Mouse (Mus musculus): ENCODE data around the gene Mllt3. TPM values are rescaled to one million over a fixed set of nuclear protein-coding genes. Genes with fewer than 3 reads are reported as not detected.

Gene Mllt3
- polyA plus RNA-seq, 1 experiment = 5.1 TPM

- no peak overlapping the region for H3K4me3 ChIP-seq (ENCODE audit: low read depth, low read length)
- no peaks in the 10 kb centered on the region; the same call in 1 of the 2 replicates for H3K27me3 ChIP-seq (ENCODE audit: control insufficient read depth, insufficient read depth, low read length)
- H3K27ac ChIP-seq (ENCODE audit: insufficient read depth, low read depth, low read length) = no peak overlapping the region
- WGBS = 79% methylated on average over 2 of the region's 2 CpGs
- TF ChIP-seq POLR2A (IDR thresholded peaks at IDR 0.05; ENCODE audit: low read depth, low read length) (no peak), CTCF (IDR thresholded peaks at IDR 0.05; ENCODE audit: extremely low read depth, insufficient read length, insufficient replicate concordance, low read depth, low read length) (no peak)
- no peaks in the 10 kb centered on the region for H3K4me1 ChIP-seq (ENCODE audit: control insufficient read depth, insufficient read depth, insufficient read length, low read length)
- no peaks in the 10 kb centered on the region for H3K36me3 ChIP-seq (ENCODE audit: control insufficient read depth, insufficient read depth, low read length)
Observed at GRCm38 (mm10) chr4:87761075-87761474, 272.1 kb downstream of the Mllt3 start.

GRCm38 (mm10) chr4:87760297-87760696 is 272.9 kb downstream of the Mllt3 start:
- H3K27ac ChIP-seq (ENCODE audit: insufficient read depth, low read depth, low read length) = no peak overlapping the region
- TF ChIP-seq POLR2A (IDR thresholded peaks at IDR 0.05; ENCODE audit: low read depth, low read length) (no peak), CTCF (IDR thresholded peaks at IDR 0.05; ENCODE audit: extremely low read depth, insufficient read length, insufficient replicate concordance, low read depth, low read length) (no peak)
- WGBS = 41% methylated on average over 1 of the region's 1 CpGs
- no peaks in the 10 kb centered on the region; the same call in 1 of the 2 replicates for H3K27me3 ChIP-seq (ENCODE audit: control insufficient read depth, insufficient read depth, low read length)
- H3K4me3 ChIP-seq (ENCODE audit: low read depth, low read length) = no peak overlapping the region
- no peaks in the 10 kb centered on the region for H3K4me1 ChIP-seq (ENCODE audit: control insufficient read depth, insufficient read depth, insufficient read length, low read length)
- H3K36me3 ChIP-seq (ENCODE audit: control insufficient read depth, insufficient read depth, low read length) = no peaks in the 10 kb centered on the region

GRCm38 (mm10) chr4:87759625-87760024 is 273.5 kb downstream of the Mllt3 start:
- no peaks in the 10 kb centered on the region for H3K36me3 ChIP-seq (ENCODE audit: control insufficient read depth, insufficient read depth, low read length)
- WGBS = 73% methylated on average over 2 of the region's 2 CpGs
- H3K4me3 ChIP-seq (ENCODE audit: low read depth, low read length) = no peak overlapping the region
- H3K4me1 ChIP-seq (ENCODE audit: control insufficient read depth, insufficient read depth, insufficient read length, low read length) = no peaks in the 10 kb centered on the region
- TF ChIP-seq POLR2A (IDR thresholded peaks at IDR 0.05; ENCODE audit: low read depth, low read length) (no peak), CTCF (IDR thresholded peaks at IDR 0.05; ENCODE audit: extremely low read depth, insufficient read length, insufficient replicate concordance, low read depth, low read length) (no peak)
- H3K27ac ChIP-seq (ENCODE audit: insufficient read depth, low read depth, low read length) = no peak overlapping the region
- H3K27me3 ChIP-seq (ENCODE audit: control insufficient read depth, insufficient read depth, low read length) = no peaks in the 10 kb centered on the region; the same call in 1 of the 2 replicates

GRCm38 (mm10) chr4:87759110-87759509 is 274.1 kb downstream of the Mllt3 start:
- Histone ChIP-seq H3K36me3 (ENCODE audit: control insufficient read depth, insufficient read depth, low read length) (no peaks in the 10 kb centered on the region), H3K4me1 (ENCODE audit: control insufficient read depth, insufficient read depth, insufficient read length, low read length) (no peaks in the 10 kb centered on the region), H3K27ac (ENCODE audit: insufficient read depth, low read depth, low read length) (no peak overlapping the region), H3K4me3 (ENCODE audit: low read depth, low read length) (no peak overlapping the region), H3K27me3 (ENCODE audit: control insufficient read depth, insufficient read depth, low read length) (no peaks in the 10 kb centered on the region; the same call in 1 of the 2 replicates)
- TF ChIP-seq CTCF (IDR thresholded peaks at IDR 0.05; ENCODE audit: extremely low read depth, insufficient read length, insufficient replicate concordance, low read depth, low read length) (no peak), POLR2A (IDR thresholded peaks at IDR 0.05; ENCODE audit: low read depth, low read length) (no peak)
- WGBS = 89% methylated on average over 6 of the region's 6 CpGs

- no peak for TF ChIP-seq CTCF (IDR thresholded peaks at IDR 0.05; ENCODE audit: extremely low read depth, insufficient read length, insufficient replicate concordance, low read depth, low read length)
- TF ChIP-seq POLR2A (IDR thresholded peaks at IDR 0.05; ENCODE audit: low read depth, low read length) = no peak
- whole genome bisulfite sequencing = 84% methylated on average over 2 of the region's 2 CpGs
- Histone ChIP-seq H3K4me3 (ENCODE audit: low read depth, low read length) (no peak overlapping the region), H3K27ac (ENCODE audit: insufficient read depth, low read depth, low read length) (no peak overlapping the region), H3K27me3 (ENCODE audit: control insufficient read depth, insufficient read depth, low read length) (no peaks in the 10 kb centered on the region), H3K4me1 (ENCODE audit: control insufficient read depth, insufficient read depth, insufficient read length, low read length) (no peaks in the 10 kb centered on the region), H3K36me3 (ENCODE audit: control insufficient read depth, insufficient read depth, low read length) (no peaks in the 10 kb centered on the region)
Observed at GRCm38 (mm10) chr4:87751515-87751864, 281.7 kb downstream of the Mllt3 start.

- Histone ChIP-seq H3K4me1 (ENCODE audit: control insufficient read depth, insufficient read depth, insufficient read length, low read length) (no peaks in the 10 kb centered on the region), H3K4me3 (ENCODE audit: low read depth, low read length) (no peak overlapping the region), H3K27me3 (ENCODE audit: control insufficient read depth, insufficient read depth, low read length) (no peaks in the 10 kb centered on the region), H3K36me3 (ENCODE audit: control insufficient read depth, insufficient read depth, low read length) (no peaks in the 10 kb centered on the region), H3K27ac (ENCODE audit: insufficient read depth, low read depth, low read length) (no peak overlapping the region)
- TF ChIP-seq POLR2A (IDR thresholded peaks at IDR 0.05; ENCODE audit: low read depth, low read length) (no peak), CTCF (IDR thresholded peaks at IDR 0.05; ENCODE audit: extremely low read depth, insufficient read length, insufficient replicate concordance, low read depth, low read length) (no peak)
- WGBS = 93% methylated on average over 5 of the region's 5 CpGs
Observed at GRCm38 (mm10) chr4:87750856-87751514, 282.2 kb downstream of the Mllt3 start.

- TF ChIP-seq POLR2A (IDR thresholded peaks at IDR 0.05; ENCODE audit: low read depth, low read length) = no peak
- TF ChIP-seq CTCF (IDR thresholded peaks at IDR 0.05; ENCODE audit: extremely low read depth, insufficient read length, insufficient replicate concordance, low read depth, low read length) = no peak
Observed at GRCm38 (mm10) chr4:87749532-87750234, 283.5 kb downstream of the Mllt3 start.

More at GRCm38 (mm10) chr4:87749532-87750234, 283.5 kb downstream of the Mllt3 start:
- Histone ChIP-seq H3K27me3 (ENCODE audit: control insufficient read depth, insufficient read depth, low read length) (no peaks in the 10 kb centered on the region), H3K4me3 (ENCODE audit: low read depth, low read length) (no peak overlapping the region), H3K27ac (ENCODE audit: insufficient read depth, low read depth, low read length) (no peak overlapping the region), H3K36me3 (ENCODE audit: control insufficient read depth, insufficient read depth, low read length) (no peaks in the 10 kb centered on the region), H3K4me1 (ENCODE audit: control insufficient read depth, insufficient read depth, insufficient read length, low read length) (no peaks in the 10 kb centered on the region)
- 43% methylated on average over 4 of the region's 4 CpGs for WGBS
